Mouse (Mus musculus) brain, adult 2 months (tissue): ENCODE measurements at regions not wholly inside any gene's neighbourhood (a gene's known extent, or its start where the extent isn't known, plus 50 kb on each side); places are given as distances from the start of the nearest gene placed in this dataset.
A peak's percentile ranks its signal among the peaks of the same experiment; 100 is the strongest.

Experiments
- DNase-seq: peaks from one replicate; pipeline ENCODE4 v3.0.0; 2011; ENCODE audit warnings: low read depth, low spot score

DNA sequence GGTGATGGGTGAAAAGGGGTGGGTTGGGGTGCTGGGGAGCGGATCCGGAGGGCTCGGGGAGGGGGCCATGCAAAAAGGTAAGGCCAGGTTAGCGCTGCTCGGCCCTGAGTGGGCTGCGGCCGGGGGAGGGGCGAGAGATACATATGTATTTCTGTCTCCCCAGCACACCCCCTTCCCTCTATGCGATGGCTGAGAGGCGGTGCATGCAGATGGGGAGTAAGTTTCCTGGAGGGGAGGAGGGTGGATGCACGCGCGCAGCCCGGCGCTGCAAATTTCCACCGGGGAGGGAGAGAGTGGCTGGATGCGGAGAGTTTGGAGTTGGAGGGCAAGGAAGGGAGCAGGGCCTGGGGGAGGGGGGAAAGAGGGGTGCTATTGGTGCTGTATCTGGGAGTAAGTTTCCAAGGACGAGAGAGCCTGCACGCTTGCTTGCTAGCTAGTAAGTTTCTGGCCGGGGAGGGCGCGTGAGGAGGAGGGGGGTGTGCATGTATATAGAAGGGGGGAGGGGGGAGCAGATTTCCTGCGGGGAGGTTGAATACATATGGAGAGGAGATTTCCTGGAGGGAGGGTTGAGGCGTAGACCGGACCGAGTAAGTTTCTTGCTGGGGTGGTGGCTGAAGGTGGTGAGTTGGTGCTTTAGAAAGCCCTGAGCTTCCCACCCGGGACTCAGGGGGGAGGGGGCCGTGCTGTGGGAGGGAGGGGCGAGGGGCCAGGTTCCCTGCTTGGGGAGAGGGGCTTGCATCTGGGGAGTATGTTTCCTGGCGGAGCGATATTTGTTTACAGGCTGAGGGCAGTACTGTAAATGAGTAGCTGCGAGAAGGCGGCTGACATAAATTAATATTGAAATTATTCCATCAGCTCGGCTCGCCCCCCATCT lies 130.8 kb upstream of the Ubr2 start:
- DNase-seq: peak; percentile 91

- DNase-seq: peak; percentile 85
Measured at GRCm38 (mm10) chr17:47140241-47140968, 130.0 kb upstream of the Ubr2 start.

DNA sequence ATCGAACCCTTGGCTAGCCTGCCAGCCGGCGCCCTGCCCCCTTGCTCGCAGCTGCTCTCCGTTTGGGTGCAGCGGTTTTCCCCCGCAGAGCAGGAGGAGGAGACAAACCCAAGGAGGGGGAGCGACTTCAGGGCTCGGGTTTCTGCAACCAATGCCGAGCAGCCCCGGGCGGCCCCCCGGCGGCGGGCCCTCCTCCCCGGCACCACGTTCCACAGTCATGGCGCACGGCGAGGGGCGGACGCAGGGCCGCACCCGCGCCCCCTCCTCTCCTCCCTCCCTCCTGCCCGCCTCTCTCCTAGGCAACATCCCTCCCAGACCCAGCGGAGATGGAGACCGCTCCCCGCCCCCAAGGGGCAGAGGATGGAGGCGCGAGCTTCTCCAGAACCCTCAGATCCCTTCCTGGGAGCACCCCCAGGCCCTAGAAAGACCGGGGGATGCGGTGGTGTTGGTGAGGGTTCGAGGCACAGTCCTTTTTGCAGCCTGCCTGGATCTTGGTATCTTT lies 129.4 kb upstream of the Ubr2 start:
- DNase-seq: peak; percentile 96

- DNase-seq: peak; percentile 49
Measured at GRCm38 (mm10) chr17:47139171-47139617, 128.8 kb upstream of the Ubr2 start.

- DNase-seq: no peak
Measured at GRCm38 (mm10) chr17:47138174-47138573, 127.8 kb upstream of the Ubr2 start.

DNA sequence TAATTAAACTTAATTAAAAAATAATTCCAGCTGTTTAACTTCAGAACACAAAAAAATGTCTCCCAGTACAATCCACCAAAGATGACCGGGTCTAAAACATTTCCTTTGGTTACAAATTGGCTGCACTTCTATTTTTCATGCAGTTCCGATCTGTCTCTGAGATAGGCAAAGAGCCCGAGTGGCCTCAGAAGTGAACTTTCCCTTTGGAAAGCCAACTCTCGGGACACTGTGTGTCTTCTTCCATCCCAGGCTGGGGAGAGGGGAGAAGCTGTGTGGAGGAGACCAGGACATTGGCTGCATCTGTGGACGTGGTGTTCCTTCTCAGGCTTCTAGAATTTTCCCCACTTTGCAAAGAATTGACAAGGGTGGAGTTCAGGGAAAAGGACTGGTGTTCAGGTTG lies 125.0 kb upstream of the Ubr2 start:
- no peak for DNase-seq

DNA sequence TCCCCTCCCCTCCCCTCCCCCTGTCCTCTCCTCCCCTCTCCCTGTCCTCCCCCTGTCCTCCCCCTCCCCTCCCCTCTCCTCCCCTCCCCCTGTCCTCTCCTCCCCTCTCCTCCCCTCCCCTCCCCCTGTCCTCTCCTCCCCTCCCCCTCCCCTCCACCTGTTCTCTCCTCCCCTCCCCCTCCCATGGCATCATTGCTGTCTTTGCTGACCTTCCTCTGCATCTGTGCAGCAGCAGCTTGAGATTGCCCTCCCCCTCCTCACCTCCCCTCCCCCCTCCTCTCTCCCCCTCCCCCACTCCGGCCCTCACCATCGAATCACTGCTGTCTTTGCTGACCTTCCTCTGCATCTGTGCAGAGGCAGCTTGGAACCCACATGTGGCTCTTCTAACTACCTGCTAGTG lies 123.4 kb upstream of the Ubr2 start:
- no peak for DNase-seq

DNA sequence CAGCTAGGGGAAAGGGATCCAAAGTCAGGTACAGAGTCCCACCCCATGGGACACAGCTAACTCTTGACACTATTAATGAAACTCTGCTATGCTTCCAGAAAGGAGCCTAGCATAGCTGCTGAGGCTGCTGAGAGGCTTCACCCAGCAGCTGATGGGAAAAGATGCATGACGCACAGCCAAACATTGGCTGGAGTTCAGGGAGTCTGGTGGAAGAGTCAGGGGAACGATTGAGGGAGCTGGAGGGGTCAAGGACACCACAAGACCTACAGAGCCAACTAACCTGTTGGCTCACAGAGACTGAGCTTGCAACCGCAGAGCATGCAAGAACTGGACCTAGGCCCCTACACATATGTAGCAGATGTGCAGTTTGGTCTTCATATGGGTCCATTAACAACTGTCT lies 117.2 kb upstream of the Ubr2 start:
- no peak for DNase-seq

GRCm38 (mm10) chr17:47123576-47123975 lies 113.2 kb upstream of the Ubr2 start:
- DNase-seq: no peak

- no peak for DNase-seq
Measured at GRCm38 (mm10) chr17:47122221-47122620, 111.9 kb upstream of the Ubr2 start.

DNA sequence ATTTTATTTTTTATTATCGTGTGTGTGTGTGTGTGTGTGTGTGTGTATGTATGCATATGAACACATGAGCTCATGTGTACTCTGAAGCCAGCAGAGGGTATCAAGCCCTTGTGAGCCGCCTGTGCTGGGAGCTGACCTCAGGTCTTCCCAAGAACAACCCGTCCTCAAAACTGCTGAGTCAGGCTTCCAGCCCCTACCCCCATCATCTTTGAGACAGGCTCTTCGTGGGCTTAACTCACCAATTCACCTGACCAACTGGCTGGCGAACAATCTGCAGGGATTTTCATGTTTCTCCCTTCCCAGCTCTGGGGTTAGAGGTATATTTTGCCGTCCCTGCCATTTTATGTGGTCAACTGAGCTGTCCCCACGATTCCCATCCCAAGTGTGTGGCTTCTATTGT lies 107.7 kb upstream of the Ubr2 start:
- no peak for DNase-seq

DNA sequence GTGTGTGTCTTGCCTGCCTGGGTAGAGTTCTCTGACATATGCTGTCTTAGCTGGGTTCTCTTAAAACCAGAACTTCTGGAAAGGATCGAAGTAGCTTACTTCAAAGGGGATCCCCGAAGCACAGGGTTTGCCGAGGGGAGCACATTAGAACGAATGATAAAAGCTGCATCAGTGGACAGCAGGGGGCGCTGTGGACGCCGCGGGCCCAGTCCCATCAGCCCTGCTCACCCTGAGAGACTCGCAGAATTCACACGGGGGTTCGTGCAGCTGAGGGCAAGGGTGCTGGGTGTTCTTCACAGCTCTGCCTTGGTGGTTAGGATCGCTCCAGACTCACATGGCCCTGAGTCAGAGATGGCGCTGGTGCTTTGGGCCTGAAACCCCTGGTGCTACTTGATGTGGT lies 105.4 kb upstream of the Ubr2 start:
- peak; percentile 16 for DNase-seq

DNA sequence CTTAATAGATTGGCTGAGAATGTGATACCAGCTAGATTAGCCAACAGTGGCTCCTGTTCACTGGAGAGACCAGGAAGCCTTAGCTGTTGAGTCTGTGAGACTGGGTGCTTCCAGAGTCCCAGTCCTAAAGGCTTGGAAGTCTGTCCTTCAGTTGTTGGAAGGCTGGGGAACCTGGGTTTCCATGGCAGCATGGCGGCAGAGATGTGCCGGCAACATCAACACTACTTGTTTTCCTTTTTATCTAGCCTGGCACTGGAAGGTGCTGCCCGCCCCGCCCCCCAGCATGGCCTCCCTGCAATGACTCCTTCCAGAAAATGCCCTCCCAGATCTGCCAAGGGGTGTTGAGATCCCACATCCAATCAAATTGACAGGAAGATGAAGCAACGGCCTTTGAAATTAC lies 104.8 kb upstream of the Ubr2 start:
- DNase-seq: no peak

GRCm38 (mm10) chr17:47114736-47115135 lies 104.4 kb upstream of the Ubr2 start:
- no peak for DNase-seq

DNA sequence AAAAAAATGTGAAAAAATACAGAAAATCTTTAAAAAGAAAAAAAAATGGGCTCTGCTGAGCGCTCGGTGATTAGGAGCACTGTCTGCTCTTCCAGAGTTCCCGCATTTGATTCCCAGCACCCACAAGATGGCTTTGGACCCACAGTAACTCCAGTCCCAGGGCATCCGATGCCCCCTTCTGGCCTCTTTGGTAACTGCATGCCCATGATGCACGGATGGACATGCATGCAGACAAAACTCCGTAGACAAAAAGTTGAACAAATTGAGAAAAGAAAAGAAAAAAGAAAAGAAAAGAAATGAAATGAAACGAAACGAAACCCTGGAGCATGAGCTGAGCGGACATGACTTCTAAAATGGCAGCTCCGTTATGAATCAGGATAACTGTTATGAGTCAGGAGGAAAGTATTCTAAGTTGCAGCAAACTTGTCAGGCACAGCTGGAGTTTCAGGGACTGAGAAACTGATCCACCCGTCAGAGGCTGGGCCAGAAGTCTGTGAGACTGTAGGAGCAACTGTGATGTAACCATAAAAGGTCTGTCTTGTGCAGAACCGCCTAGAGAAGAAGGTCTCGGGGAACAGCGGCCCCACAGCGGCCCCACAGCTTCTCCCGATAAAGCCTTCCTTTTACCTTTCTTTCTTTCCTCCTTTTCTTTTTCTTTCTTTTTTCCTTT lies 102.3 kb upstream of the Ubr2 start:
- no peak for DNase-seq

DNA sequence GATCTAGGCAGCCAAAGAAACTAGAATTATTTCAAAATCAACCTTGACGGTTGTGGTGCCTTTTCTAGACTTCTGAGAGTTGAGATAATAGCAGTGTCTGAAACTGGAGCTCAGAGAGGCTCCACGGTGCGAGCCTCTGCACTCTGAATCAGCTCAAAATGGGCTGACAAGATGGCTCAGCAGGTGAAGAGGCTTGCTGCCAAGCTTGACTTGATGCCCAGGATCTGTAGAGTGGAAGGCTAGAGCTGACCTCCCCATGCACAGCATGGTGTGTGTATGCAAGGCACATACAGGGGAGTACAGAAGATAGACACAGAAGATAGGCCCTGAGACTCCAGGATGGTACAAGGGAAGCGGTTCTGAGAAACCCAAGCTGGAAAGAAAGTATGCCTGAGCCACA lies 100.5 kb upstream of the Ubr2 start:
- no peak for DNase-seq

GRCm38 (mm10) chr17:47104328-47104727 lies 94.0 kb upstream of the Ubr2 start:
- no peak for DNase-seq

DNA sequence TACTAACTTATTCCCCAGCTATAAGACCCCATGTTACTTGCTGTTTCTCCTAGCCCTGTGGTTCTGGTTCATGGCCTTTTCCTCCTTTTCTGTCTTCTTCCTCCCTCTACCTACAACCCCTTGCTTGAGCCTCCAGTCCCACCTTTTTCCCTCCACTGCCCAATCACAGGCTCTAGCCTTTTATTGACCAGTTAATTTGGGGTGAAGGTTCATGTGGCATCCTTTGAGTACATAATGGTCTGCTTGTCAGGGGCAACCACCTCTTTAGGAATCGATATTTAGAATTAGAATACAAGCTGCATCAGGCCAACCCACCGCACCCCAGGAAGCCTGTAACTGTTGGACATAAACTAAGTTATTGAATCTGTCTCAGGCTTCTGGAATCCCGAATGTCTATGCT lies 84.8 kb upstream of the Ubr2 start:
- no peak for DNase-seq

- DNase-seq: no peak
Measured at GRCm38 (mm10) chr17:47092076-47092475, 81.7 kb upstream of the Ubr2 start.

DNA sequence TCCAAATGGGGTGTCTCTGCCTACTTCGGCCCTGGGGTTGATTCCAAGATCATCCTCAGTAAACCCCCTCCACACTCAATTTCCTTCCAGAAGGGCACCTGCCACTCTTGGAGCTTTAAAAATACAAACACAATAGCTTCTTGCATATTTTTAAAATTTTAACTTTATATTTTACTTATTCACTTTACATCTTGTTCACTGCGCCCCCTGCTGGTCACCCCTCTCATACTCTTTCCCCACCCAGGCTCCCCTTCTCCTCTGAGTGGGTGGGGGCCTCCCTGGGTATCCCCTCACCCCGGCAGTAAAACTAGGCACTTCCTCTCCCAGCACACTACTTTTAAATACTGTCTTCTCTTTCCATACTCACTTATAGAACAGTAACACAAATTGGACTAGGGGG lies 79.4 kb upstream of the Ubr2 start:
- no peak for DNase-seq

DNA sequence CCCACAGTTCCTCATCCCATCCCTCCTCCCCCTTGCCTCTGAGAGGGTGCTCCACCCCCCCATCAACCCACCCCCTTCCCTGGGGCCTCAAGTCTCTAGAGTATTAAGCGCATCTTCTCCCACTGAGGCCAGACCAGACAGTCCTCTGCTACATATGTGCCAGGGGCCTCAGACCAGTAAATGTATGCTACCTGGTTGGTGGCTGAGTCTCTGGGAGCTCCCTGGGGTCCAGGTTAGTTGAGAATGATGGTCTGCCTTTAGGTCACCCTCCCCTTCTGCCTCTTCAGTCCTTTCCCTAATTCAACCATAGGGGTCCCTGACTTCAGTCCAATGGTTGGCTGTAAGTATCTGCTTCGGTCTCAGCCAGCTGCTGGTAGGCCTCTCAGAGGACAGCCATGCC lies 58.9 kb upstream of the Ubr2 start:
- DNase-seq: no peak

DNA sequence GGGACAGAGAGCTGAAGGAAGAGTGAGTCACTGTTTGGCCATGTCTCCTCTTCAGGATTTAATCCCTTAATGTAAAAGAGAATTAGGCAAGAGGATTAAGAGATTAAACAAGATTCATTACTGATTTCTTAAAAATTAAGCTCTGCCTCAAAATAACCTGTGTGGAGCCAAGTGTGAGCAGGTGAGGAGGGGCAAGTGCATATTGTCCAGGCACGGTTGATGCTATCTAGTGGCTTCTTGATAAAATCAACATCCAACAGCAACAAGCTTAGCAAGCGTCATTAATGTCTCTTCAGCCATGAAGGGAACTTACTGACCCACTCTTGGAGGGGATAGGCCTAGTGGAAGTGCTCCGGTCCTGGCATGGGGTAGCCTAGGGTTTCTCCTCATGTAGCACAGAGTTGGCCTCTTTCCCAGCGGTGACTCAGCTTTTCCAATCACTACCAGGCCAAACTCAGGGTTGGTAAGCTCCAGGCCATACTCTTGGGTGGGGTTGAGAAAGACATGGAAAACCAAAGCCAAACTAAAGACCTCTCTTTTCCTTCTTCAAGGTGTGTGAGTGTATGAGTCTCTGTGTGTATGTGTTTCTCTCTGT lies 55.0 kb upstream of the Ubr2 start:
- DNase-seq: no peak
